Mouse (Mus musculus) kidney, adult 2 months (tissue): Measurements from ENCODE around the gene Vps13d. TPM values are rescaled to one million over a fixed set of nuclear protein-coding genes. Genes with fewer than 3 reads are reported as not detected.

ENCODE experiments used
- DNase-seq: peaks from one replicate; pipeline ENCODE4 v3.0.0; 2021
- H3K27ac ChIP-seq: fragments of 200-500 bp; 2 replicates; pipeline ENCODE4 v1.5.1; 2012; ENCODE audit warnings: low read depth, low read length, control low read depth, inconsistent platforms; ENCODE audit not compliant: insufficient read depth
- H3K27me3 ChIP-seq: fragments of 200-500 bp; replicated peaks from 2 replicates; pipeline ENCODE4 v1.6.1; 2012; ENCODE audit warnings: mild to moderate bottlenecking, moderate library complexity, low read length, inconsistent platforms; ENCODE audit not compliant: control insufficient read depth, insufficient read depth
- H3K36me3 ChIP-seq: fragments of 200-500 bp; 2 replicates; pipeline ENCODE4 v1.6.1; 2012; ENCODE audit warnings: mild to moderate bottlenecking, moderate library complexity, low read length, inconsistent platforms; ENCODE audit not compliant: control insufficient read depth, insufficient read depth
- H3K4me1 ChIP-seq: fragments of 200-500 bp; 2 replicates; pipeline ENCODE4 v1.6.1; 2011; ENCODE audit warnings: low read length; ENCODE audit not compliant: control insufficient read depth, insufficient read depth
- H3K4me3 ChIP-seq: fragments of 200-500 bp; 2 replicates; pipeline ENCODE4 v1.5.1; 2011; ENCODE audit warnings: mild to moderate bottlenecking, low read depth, low read length, control low read depth; ENCODE audit not compliant: insufficient read depth
- CTCF ChIP-seq: fragments of 200-500 bp; conservative IDR thresholded peaks from 2 replicates; pipeline ENCODE4 v1.5.1; 2011; ENCODE audit warnings: low read depth, mild to moderate bottlenecking, control low read depth, low read length, moderate library complexity, mixed read lengths; ENCODE audit not compliant: insufficient read depth, insufficient read length
- POLR2A ChIP-seq: fragments of 200-500 bp; IDR thresholded peaks from one replicate; pipeline ENCODE4 v1.6.1; 2011; ENCODE audit warnings: low read depth, low read length, control low read depth
- WGBS: fragments of 180-500 bp; shearing (Covaris S2); methylation state at CpG from one replicate; pipeline ENCODE4 v1.1.7; 2018; 5-methylcytosine and 5-hydroxymethylcytosine counted together
- polyA plus RNA-seq: library from polyadenylated mRNA; depleted of rRNA; stranded (reverse); fragments of >200 nt; gene quantifications from 2 replicates; pipeline ENCODE4 v1.2.3, GENCODE M21; 2012

The Vps13d gene
- polyA plus RNA-seq, 1 experiment = 19.8 TPM

DNA sequence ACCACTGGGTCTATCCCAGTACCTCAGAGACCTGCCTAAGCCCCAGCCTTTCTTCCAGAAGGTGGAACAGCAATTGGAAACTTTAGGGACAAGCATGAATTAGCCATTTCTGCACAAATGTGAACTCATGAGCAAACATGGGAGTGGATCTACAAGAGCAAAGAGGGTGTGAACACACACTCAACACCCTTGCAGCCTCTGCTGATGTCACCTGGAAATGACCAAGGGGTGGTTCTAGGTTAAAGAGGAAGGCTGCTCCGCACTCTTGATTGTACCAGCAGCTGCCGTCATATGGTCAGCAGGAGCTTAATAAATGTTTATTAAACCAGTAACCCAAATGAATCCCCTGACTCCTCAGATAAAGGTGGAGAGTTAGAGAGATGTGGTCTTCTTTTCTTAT is 35.8 kb upstream of the Vps13d start:
- DNase-seq = no peak
- no peak overlapping the region for H3K4me3 ChIP-seq
- H3K4me1 ChIP-seq = no peaks in the 10 kb centered on the region
- TF ChIP-seq CTCF (no peak), POLR2A (no peak)
- no peaks in the 10 kb centered on the region for H3K27me3 ChIP-seq
- H3K27ac ChIP-seq = no peak overlapping the region
- H3K36me3 ChIP-seq = no peaks in the 10 kb centered on the region
- WGBS = 95% methylated on average over 2 of the region's 2 CpGs

DNA sequence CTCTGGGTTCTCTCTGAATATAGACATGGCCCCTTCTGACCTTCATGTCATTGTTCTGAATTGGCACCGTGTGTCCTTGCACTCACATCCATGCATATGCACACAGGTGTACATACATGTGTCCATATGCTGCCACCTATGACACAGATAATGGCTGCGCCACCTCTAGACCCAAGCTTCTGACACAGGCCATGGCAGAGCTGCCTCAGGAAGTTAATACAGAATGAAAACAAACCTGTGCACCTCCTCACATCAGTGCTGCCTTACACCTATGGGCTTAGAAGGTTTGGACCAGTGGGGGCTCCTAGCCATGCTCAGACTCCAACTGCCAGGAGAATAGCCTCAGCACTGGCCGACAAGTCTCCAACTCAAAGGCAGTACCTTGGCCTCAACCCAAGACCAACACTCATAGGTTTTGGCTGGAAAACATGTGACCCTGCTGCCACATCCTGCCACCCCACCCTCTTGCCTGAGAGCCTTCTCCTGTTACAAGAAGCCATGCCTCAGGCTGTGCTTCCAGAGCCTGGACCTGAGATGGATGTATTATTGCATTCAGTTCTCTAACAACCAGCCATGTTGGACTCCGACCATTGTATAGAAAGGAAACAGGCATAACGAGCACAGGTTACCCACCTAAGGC is 34.8 kb upstream of the Vps13d start:
- 79% methylated on average over 5 of the region's 5 CpGs for WGBS
- DNase-seq = peak; percentile 50

DNA sequence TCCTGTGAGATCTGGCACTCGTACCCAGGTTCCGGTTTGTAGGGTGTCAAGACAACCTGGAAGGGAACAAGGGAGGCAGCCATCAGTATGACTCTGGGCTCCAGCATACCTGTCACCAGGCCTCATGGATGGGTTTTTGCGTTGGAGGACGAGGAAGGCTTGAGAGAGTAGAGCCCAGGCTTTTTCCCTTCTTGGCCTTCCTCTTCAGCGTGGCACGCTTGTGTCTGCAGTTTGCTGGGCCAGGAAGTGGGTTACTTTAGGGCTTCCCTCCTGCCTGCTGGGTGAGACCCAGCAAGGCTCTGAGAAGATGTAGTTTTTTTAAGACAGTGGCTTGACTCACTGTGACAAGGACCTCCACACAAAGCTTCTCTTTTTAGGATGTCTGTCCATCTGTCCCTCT is 34.2 kb upstream of the Vps13d start:
- no peak overlapping the region for H3K27ac ChIP-seq
- no peak for DNase-seq
- no peaks in the 10 kb centered on the region for H3K36me3 ChIP-seq
- no peak for TF ChIP-seq POLR2A
- H3K4me1 ChIP-seq = no peaks in the 10 kb centered on the region
- no peak overlapping the region for H3K4me3 ChIP-seq
- no peaks in the 10 kb centered on the region for H3K27me3 ChIP-seq
- WGBS = 79% methylated on average over 6 of the region's 6 CpGs

More for the DNA sequence above, 34.8 kb upstream of the Vps13d start:
- no peaks in the 10 kb centered on the region for H3K36me3 ChIP-seq
- TF ChIP-seq POLR2A (no peak), CTCF (no peak)
- H3K27me3 ChIP-seq = no peaks in the 10 kb centered on the region
- H3K4me3 ChIP-seq = no peak overlapping the region
- H3K4me1 ChIP-seq = no peaks in the 10 kb centered on the region
- no peak overlapping the region for H3K27ac ChIP-seq

DNA sequence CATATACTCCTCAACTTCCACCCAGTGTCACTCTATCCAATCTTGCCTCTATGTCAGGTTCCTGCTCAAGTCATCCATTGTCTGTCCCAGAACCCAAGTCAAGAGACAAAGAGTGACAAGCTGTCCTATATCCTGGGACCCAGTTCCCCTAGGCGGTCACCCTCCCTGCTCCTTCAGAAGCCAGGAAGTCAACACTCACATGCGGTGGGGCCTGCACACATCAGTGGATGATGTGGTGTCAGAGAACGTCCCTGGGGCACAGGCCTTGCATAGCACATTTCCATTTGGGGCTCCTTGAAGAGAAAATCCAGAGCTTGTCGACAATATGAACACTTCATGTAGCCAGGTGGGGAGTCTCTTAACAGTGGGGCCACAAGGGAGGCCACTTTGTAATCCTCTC is 29.8 kb upstream of the Vps13d start:
- H3K4me3 ChIP-seq = no peak overlapping the region
- no peak overlapping the region for H3K27ac ChIP-seq
- WGBS = 88% methylated on average over 4 of the region's 4 CpGs
- H3K36me3 ChIP-seq = no peaks in the 10 kb centered on the region
- DNase-seq = no peak
- no peaks in the 10 kb centered on the region for H3K27me3 ChIP-seq
- no peaks in the 10 kb centered on the region for H3K4me1 ChIP-seq
- TF ChIP-seq POLR2A = no peak
- no peak for TF ChIP-seq CTCF

DNA sequence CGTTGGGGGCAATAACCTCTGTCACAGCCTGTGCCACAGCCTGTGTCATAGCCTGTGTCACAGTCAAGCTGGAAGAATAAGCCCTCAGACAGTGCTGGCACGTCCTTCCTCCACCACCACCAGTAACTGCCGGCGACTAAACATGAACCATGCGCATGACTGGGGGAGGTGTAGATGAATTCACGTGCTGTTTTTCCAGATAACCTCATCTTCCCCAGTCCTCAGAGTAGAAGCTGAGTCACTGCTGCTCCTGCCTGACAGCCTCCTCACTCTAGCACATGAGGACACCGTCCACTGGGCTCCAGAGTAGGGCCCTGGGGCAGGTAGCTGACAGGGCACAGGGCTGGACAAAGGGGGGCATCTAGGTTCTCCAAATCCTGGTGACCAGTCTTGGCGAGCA is 27.3 kb upstream of the Vps13d start:
- Histone ChIP-seq H3K36me3 (no peaks in the 10 kb centered on the region), H3K4me1 (no peaks in the 10 kb centered on the region), H3K27ac (no peak overlapping the region), H3K27me3 (no peaks in the 10 kb centered on the region), H3K4me3 (no peak overlapping the region)
- DNase-seq = no peak
- 79% methylated on average over 8 of the region's 8 CpGs for WGBS
- TF ChIP-seq POLR2A (no peak), CTCF (no peak)

DNA sequence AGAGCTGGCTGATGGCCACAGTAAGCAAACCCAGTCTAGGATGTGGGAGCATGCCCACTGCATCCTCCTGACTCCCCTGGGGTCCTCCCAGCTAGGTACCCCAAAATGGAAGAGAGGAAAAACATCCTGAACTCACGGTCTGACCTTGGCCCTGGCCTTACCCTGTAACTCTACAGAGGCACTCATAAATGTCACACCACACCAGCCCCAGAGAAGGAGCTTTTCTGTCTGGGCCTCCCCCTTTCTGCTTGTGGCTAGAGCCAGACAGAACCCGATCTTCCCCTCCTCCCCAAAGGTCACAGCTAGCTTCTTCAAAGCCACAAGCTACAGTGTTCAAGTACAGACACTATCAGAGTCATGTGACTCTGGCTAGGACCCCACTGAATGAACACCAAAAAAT is 26.6 kb upstream of the Vps13d start:
- H3K27ac ChIP-seq = no peak overlapping the region

DNA sequence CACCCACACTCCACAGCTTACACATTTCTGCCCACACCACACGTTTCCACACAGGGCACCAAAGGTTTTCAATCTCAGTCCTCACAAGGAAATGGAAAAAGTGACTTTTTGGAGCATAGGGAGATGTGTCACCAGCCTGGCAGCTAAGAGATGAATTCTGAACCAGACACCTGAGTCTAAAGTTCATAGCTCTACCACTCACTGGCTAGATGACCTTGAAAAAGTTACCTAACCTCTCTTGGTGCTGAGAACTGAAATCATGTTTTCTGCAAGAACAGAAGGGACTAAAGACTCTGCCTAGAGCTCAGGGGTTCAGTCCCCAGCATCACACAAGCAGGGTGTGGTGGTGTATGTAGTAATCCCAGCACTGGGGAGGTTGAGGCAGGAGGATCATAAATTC is 25.2 kb upstream of the Vps13d start:
- DNase-seq = no peak
- no peaks in the 10 kb centered on the region for H3K27me3 ChIP-seq
- no peak overlapping the region for H3K27ac ChIP-seq
- TF ChIP-seq CTCF = no peak
- TF ChIP-seq POLR2A = no peak
- H3K4me3 ChIP-seq = no peak overlapping the region
- no peaks in the 10 kb centered on the region for H3K36me3 ChIP-seq
- H3K4me1 ChIP-seq = no peaks in the 10 kb centered on the region
- 83% methylated on average over 1 of the region's 1 CpGs for WGBS

More for the DNA sequence above, 26.6 kb upstream of the Vps13d start:
- Histone ChIP-seq H3K27me3 (no peaks in the 10 kb centered on the region), H3K36me3 (no peaks in the 10 kb centered on the region), H3K4me3 (no peak overlapping the region), H3K4me1 (no peaks in the 10 kb centered on the region)
- no peak for DNase-seq
- TF ChIP-seq POLR2A (no peak), CTCF (no peak)
- WGBS = 47% methylated on average over 2 of the region's 2 CpGs
